Mouse (Mus musculus) adrenal gland (tissue): ENCODE data around the gene Arel1.

Experiments
- intact Hi-C: fragments of 180-260 bp; cut with DNase I; formaldehyde crosslinking; loops from one replicate; pipeline ENCODE4 v1.15.1; 2025

The Arel1 gene

DNA sequence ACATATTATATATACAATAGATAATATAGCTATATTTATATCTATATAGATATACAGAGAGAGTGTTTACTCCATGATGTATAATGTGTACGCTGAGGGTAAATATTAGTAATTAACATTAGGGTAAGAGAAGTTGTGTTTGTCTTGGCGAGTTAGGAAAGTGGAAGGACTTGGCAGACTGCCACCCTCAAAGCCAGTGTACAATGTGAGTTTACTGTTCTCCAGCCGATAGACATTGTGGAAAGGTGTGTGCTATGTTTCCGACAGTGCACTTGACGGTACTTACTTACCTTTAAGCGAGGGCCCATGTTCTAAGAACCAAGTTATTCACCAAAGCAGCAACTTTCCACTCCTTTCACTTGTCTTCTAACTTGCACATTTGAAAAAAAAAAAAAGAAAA, 19.9 kb downstream of the Arel1 start:
- intact Hi-C loops: no loop called here

DNA sequence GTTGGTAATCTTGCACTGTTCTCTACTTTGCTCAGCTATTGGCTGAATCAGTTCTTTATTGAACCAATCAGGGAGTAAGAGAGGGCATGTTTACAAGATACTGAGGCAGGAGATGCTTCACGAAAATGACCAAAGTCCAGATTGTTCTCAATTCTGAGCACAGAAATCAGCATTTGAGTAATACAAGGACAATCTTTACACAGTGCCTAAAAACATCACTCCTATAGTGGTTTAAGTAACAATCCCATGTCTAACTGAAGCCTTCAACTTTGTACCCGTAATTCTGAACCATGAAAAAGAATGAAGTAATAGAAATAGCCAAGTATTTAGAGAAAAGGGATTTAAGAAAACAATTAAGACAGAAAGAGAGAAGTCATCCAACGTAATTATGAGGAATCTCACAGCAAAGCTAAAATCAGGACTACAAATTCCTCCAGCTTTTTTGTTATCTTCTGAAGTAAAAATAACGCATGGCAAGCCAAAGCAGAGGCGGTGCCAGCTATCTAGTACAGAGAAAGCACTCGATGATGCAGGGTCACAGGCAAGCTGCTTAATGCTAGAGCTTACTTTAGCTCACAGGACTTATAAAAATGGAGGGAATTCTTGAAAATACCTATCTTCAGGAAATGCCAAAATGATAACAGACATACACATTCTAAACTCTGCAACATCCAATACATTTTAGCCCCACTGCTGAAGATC, 22.0 kb downstream of the Arel1 start:
- intact Hi-C loops: no loop called here

DNA sequence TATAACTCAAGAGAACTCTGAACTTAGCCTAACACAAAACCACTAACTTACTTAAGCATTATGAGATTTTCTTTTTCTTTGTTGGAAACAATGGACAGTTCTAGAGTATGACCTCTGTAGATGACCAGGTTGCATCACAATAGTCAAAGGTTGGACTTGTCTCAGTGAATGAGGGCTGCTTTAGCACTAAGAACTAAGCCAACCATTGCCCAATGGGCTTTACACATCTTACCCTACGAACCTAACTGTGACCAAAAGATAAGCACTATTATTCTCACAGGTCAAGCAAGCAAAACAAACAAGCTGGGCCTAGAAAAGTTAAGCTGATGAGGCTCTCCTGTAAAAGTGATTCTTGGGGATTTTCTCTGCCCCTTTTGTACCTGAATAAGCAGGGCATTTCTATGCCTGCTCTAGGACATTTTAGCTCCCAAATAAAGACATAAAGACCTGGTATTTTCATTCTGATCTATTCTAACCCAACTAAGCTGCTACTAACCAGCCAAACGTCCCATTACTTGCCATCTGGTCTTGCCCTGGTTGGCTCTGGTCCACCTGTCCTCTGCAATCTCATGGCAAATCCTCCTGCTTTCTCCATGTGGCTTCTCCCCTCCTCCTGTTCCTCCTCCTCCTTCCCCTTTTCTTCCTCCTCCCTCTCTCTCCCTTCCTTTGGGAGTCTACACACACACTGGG, 22.7 kb downstream of the Arel1 start:
- intact Hi-C loops: no loop called here

- intact Hi-C loops: no loop called here
These were observed 25.7 kb downstream of the Arel1 start for GRCm38 (mm10) chr12:84944813-84945553.

DNA sequence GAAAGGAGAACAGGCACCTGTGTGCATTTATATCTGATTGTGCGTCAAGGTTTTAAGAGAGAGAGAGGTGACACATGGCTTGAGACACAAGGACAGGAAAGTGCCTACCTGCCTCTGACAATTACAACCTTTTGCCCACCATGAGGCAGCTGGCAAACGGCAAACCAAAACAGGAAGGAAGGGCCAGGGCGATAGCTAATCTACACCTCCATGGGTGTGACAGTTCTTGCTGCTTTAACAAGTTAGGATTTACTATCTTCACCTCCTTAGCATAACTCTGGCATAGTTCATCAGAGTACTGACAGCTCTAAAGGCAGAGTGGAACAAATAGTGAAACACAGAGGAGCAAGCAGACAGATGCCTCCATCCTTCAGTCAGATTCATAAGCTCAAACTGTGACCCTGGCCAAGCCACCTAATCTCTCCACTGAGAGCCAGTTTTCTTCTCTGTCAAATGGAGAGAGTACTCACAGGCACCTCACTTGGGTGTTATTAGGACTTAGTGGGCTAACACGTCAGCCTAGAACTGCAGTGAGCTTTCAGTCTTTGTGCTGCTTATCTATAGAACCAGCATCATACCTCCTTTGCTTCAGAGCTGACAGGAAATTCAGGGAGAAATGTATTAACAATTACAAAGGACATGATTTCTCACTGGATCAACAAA, 26.4 kb downstream of the Arel1 start:
- intact Hi-C loops: no loop called here

GRCm38 (mm10) chr12:84943006-84943952, 27.4 kb downstream of the Arel1 start:
- intact Hi-C loops: no loop called here

GRCm38 (mm10) chr12:84941717-84942116, 29.0 kb downstream of the Arel1 start:
- intact Hi-C loops: no loop called here

DNA sequence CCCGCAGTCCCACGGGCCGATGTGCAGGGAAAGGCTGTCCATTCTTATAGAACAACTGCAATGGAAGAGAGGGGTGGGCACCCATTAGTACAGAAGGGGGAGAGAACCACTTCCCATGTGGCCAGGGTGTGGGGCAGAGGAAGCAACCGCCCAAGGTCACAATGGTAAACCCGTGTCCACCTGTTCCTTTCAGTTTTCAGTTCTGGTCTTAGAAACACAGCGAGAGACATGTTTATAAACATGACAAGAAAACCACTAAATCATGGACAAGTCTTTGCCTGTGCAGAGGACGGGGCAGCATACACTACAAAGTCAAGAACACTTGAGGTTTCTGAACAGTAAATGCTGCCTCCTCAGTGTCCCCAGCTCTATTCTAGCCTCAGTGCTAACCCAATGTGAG, 30.4 kb downstream of the Arel1 start:
- intact Hi-C loops: no loop called here

GRCm38 (mm10) chr12:84939117-84939516, 31.6 kb downstream of the Arel1 start:
- intact Hi-C loops: no loop called here

DNA sequence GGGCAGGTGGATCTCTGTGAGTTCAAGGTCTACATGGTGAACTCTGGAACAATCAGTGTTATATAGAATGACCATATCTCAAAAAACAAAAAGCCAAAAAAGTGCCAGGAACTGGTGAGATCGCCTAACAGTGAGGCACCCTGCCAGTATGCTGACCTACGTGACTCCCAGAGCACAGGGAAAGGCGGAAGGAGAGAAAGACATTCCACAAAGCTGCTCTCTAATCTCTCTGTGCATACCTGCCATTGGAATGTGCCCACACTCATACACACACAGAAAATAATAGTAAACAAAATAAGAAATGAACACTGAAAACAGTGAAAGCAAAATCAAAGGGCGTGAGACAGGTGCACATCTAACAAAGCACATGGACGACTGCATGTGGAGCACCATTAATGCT, 35.4 kb downstream of the Arel1 start:
- intact Hi-C loops: no loop called here

GRCm38 (mm10) chr12:84932210-84932609, 38.5 kb downstream of the Arel1 start:
- intact Hi-C loops: no loop called here

GRCm38 (mm10) chr12:84926542-84926941, 44.2 kb downstream of the Arel1 start:
- intact Hi-C loops: no loop called here

GRCm38 (mm10) chr12:84924324-84924723, 46.4 kb downstream of the Arel1 start:
- intact Hi-C loops: no loop called here

DNA sequence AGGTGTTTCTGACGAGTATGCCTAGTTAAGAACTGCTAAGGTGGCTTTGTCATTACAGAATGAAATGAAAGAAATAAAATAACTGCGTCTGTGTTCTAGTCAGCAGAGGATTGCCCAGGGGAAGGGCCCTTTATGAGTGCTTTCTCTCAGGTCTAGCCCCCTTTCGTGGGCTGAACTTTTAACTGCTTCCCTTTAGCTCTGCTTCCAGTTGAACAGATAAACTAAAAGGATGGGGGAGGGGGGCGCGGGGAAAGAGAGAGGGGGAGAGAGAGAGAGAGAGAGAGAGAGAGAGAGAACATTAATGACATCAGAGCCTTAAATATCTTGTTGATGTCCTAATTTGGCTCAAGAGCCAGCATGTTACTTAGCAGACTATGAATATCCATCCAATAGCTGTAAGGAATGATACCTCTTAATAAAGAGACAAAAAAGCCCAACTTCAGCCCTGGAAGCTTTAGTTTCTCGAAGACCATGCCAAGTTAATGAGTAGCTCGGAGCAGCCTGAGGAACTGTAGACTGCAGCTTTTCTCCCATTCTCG, 48.8 kb downstream of the Arel1 start:
- intact Hi-C loops: no loop called here

DNA sequence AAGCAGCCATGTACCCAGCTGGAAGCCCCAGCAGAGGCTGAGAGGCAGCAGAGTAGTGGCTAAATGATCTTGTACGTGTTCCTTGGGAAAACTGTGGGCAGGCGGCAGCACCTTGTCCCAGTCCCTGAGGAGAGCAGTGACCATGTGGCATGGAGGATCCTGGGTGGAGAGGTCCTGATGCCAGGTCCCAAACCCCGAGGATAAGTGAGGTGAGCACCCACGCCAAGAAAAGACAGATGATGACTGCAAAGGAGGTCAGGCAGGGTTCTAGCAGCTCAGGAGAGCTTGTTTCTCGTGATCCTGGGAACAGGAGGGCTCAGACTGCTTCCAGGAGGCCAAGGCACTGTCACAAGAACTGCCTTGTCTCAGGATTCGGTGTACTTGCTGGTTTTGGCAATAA, 51.9 kb downstream of the Arel1 start:
- intact Hi-C loops: no loop called here

GRCm38 (mm10) chr12:84917799-84918198, 52.9 kb downstream of the Arel1 start:
- intact Hi-C loops: no loop called here

- intact Hi-C loops: no loop called here
These were observed 55.7 kb downstream of the Arel1 start for GRCm38 (mm10) chr12:84914959-84915358.

DNA sequence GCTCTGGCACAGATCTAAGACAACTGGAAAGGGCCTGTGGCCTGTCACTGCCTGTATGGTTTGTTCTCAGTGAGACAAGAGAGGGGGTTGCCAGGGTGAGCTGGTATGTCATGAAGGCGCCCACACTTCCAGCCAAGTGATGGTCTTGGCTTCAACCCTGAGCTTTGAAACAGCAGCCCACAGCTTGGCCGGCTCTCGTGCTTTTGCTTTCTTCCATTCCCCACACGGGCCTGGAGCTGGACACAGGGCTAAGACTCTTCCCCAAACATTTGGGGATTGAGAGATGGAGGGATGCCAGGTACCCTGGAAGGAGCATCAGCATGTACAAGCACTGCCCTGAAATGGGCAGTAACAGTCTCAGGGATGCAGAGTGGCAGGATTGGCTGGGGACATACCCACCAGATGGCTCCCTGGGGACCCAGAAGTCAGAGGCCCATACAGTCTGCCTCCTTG, 58.0 kb downstream of the Arel1 start:
- intact Hi-C loops: no loop called here

GRCm38 (mm10) chr12:84911640-84912039, 59.1 kb downstream of the Arel1 start:
- intact Hi-C loops: no loop called here

DNA sequence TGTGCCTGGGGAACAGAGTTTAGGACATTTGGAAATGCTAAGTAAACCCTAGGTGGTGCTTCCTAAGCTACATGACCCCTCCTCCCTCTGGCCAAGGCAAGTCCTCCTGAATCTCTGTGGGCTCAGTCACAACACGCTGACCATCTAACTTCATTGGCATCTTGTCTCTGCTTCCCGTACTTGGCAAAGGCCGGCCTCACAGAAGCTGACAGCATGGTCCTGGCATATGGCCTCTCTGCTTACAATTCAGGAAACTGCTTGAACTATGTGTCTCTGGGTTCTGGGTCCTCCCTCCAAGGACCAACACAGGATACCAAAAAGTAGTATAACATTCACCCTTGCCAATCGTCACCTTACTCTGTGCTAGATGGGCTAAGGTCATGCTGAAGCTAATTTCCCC, 60.6 kb downstream of the Arel1 start:
- intact Hi-C loops: no loop called here
